Comparison of ENCODE assay signal across 17 mouse cellular contexts in genomic region chr13:102818287-102818686, GRCm38 (mm10).
DNase-seq lines count a peak whose midpoint lies in the region; TF ChIP-seq lines count a peak whose summit lies in the region.
"Had no signal": no experiment of that assay in that cellular context is flagged by ENCODE, and none has a peak within 500 bp of the region (broad histone marks: within the 10 kb centered on the region; RNA-seq: fewer than 3 reads in every experiment).

No protein-coding gene starts in this region.

- no peaks in the 10 kb centered on the region for H3K79me2 ChIP-seq in MEL (ENCODE audit: control insufficient read depth, insufficient read depth, low read length, poor library complexity)

- H3K27me3 ChIP-seq in MEL (ENCODE audit: control insufficient read depth in 1 of 2, insufficient read depth in 2 of 2, low read length in 2 of 2): no peaks in the 10 kb centered on the region
- H3K27me3 ChIP-seq: CH12.LX, Patski had no signal

- no peaks in the 10 kb centered on the region for H3K9me3 ChIP-seq in MEL (replicated peaks; ENCODE audit: insufficient read depth, low read length)
- H3K9me3 ChIP-seq: G1E had no signal

- peak; percentile 47 to 58; a peak in 2 of 4 replicates for TF ChIP-seq EP300 in MEL (IDR thresholded peaks at IDR 0.05; ENCODE audit: low read depth in 1 of 2, low read length in 2 of 2)

- TF ChIP-seq CTCF in MEL (IDR thresholded peaks at IDR 0.05 in 2 of 3, conservative IDR thresholded peaks at IDR 0.05 in 1 of 3; ENCODE audit: control insufficient read depth in 1 of 3, insufficient read depth in 1 of 3, low read depth in 2 of 3, low read length in 3 of 3, poor library complexity in 1 of 3, severe bottlenecking in 1 of 3): no peak

- no peak overlapping the region for H3K9ac ChIP-seq in MEL (ENCODE audit: control insufficient read depth, low read depth, low read length, poor library complexity, severe bottlenecking)

- no peak overlapping the region; the same call in 1 of the 2 replicates for H3K27ac ChIP-seq in MEL (ENCODE audit: control insufficient read depth, low read depth, low read length)

- peak; percentile 31 for DNase-seq in MEL (ENCODE audit: low read depth, low spot score)
- no peak for DNase-seq in ovary, postnatal 36 days (ENCODE audit: low spot score)
- DNase-seq: adrenal gland, adult 2 months; adrenal gland, adult 8-10 months; adrenal gland, postnatal 10 days; adrenal gland, postnatal 14 days; adrenal gland, postnatal 25 days; adrenal gland, postnatal 36 days; B cell, adult 2 months; cerebellum, adult 11 months; cerebellum, adult 11-12 months; cerebellum, adult 18-20 months; cerebellum, adult 2 months; cerebellum, adult 8-10 months had no signal

- H3K36me3 ChIP-seq in MEL (ENCODE audit: control insufficient read depth in 1 of 2, insufficient read depth in 2 of 2, low read length in 2 of 2): peaks cover 0 to 33% of the 10 kb centered on the region in 2 experiments; a peak in 2 of 4 replicates
- H3K36me3 ChIP-seq: G1E had no signal

- peaks cover 21 to 24% of the 10 kb centered on the region in 2 experiments for H3K4me1 ChIP-seq in MEL (ENCODE audit: control insufficient read depth in 1 of 2, insufficient read depth in 2 of 2, low read length in 2 of 2)

- H3K4me3 ChIP-seq in MEL (ENCODE audit: control insufficient read depth in 1 of 2, insufficient read depth in 1 of 2, low read depth in 2 of 2, low read length in 2 of 2): no peak overlapping the region

- no peak for TF ChIP-seq POLR2A in MEL (IDR thresholded peaks at IDR 0.05; ENCODE audit: control insufficient read depth in 1 of 2, insufficient read depth in 1 of 2, low read depth in 1 of 2, low read length in 2 of 2, poor library complexity in 1 of 2)

- no peak for TF ChIP-seq RAD21 in MEL (IDR thresholded peaks at IDR 0.05; ENCODE audit: low read depth, low read length)

TF ChIP-seq in MEL, 35 proteins besides CTCF, POLR2A, EP300 and RAD21:
- TF ChIP-seq MYB (IDR thresholded peaks at IDR 0.05; ENCODE audit: low read depth, low read length) (peak; percentile 67), HCFC1 (IDR thresholded peaks at IDR 0.05; ENCODE audit: low read depth, low read length) (no peak)
